In the genomic region with DNA sequence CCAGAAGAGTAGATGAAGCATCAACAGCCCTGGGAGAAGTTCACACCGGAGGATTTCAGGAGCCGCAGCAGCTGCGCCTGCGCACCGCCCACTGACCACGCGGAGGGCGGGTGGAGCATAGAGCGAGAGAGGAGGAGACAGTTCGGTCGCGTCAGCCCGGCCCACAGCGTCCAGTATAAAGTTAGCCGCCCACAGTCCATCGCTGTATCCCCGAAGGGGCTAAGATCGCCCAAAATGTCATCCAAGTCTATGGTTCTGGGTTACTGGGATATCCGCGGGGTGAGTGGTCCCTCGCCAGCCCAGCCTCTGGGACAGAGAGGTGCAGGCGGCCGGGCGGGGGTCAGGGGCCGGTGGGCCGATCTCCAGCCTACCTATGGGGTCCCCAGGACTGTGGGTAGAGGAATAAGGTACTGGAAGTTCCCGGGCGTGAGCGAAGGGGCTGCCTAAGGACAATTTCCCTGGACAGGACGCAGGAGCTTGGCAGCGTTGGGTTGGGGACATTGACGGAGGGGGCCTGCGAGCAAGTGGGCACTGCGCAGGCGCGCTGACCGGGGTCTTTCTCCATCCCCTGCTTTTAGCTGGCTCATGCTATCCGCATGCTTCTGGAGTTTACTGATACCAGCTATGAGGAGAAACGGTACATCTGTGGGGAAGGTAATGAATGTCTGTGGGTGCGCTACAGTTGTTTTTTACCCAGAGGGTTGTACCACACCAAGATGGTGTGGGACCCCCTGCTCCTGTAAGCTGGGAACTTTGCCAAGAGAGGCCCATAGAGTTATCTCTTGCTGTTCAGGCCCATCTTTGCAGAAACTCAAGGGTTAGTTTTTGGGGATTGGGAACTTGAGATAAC, we compare ENCODE assay signal across 7 mouse cellular contexts. TPM values are rescaled to one million over a fixed set of nuclear protein-coding genes. Genes with fewer than 3 reads are reported as not detected.
A peak's percentile ranks its signal among the peaks of the same experiment; 100 is the strongest.
DNase-seq lines count a peak whose midpoint lies in the region; ATAC-seq and TF ChIP-seq lines count a peak whose summit lies in the region.

A gene (plus strand): TSS at position 102 of the 850 bp plus-strand sequence.

- no peaks in the 10 kb centered on the region for H3K79me2 ChIP-seq in heart, adult 2 months (replicated peaks; ENCODE audit: control insufficient read depth, insufficient read depth, low read length)

- H3K36me3 ChIP-seq in embryonic facial prominence, embryonic 15.5 days, result peaks cover 27% of the 10 kb centered on the region
- no peaks in the 10 kb centered on the region for H3K36me3 ChIP-seq in heart, adult 2 months (ENCODE audit: control insufficient read depth, insufficient read depth, low read length)
- no peaks in the 10 kb centered on the region for H3K36me3 ChIP-seq in kidney, adult 2 months (ENCODE audit: control insufficient read depth, insufficient read depth, low read length)
- peaks cover 28% of the 10 kb centered on the region for H3K36me3 ChIP-seq in limb, embryonic 10.5 days
- H3K36me3 ChIP-seq in midbrain, embryonic 11.5 days (ENCODE audit: control insufficient read depth, insufficient read depth, low read length), result peaks cover 4% of the 10 kb centered on the region; the same call in 1 of the 2 replicates

- peak; percentile 69; the same call in 1 of the 2 replicates for TF ChIP-seq POLR2A in brain, embryonic 14.5 days (IDR thresholded peaks at IDR 0.05; ENCODE audit: borderline replicate concordance, extremely low read depth, insufficient read depth, insufficient read length, poor library complexity, severe bottlenecking)
- peak; percentile 83 for TF ChIP-seq POLR2A in heart, adult 2 months (IDR thresholded peaks at IDR 0.05; ENCODE audit: insufficient read depth, low read depth, low read length)
- peak; percentile 65 for TF ChIP-seq POLR2A in kidney, adult 2 months (IDR thresholded peaks at IDR 0.05; ENCODE audit: low read depth, low read length)

- 3% methylated on average over 40 of the region's 40 CpGs for WGBS in embryonic facial prominence, embryonic 15.5 days
- WGBS in heart, adult 2 months, result 7% methylated on average over 40 of the region's 40 CpGs
- WGBS in kidney, adult 2 months, result 8% methylated on average over 40 of the region's 40 CpGs
- 7% methylated on average over 40 of the region's 40 CpGs for WGBS in limb, embryonic 10.5 days
- 7% methylated on average over 40 of the region's 40 CpGs for WGBS in midbrain, embryonic 11.5 days

- no peak for TF ChIP-seq CTCF in brain, embryonic 14.5 days (IDR thresholded peaks at IDR 0.05; ENCODE audit: borderline replicate concordance, extremely low read depth, insufficient read depth, insufficient read length)
- no peak for TF ChIP-seq CTCF in heart, adult 2 months (IDR thresholded peaks at IDR 0.05)
- TF ChIP-seq CTCF in kidney, adult 2 months (conservative IDR thresholded peaks at IDR 0.05; ENCODE audit: insufficient read depth, insufficient read length, low read depth, low read length), result no peak

- peak within 1 kb of the TSS; percentile 87 for H3K9ac ChIP-seq in embryonic facial prominence, embryonic 15.5 days
- peak within 1 kb of the TSS; percentile 59 for H3K9ac ChIP-seq in heart, adult 2 months (ENCODE audit: low read depth, low read length)
- peak within 1 kb of the TSS; percentile 93 for H3K9ac ChIP-seq in midbrain, embryonic 11.5 days (ENCODE audit: low read length)

- H3K4me1 ChIP-seq in embryonic facial prominence, embryonic 15.5 days, result peaks cover 9% of the 10 kb centered on the region
- H3K4me1 ChIP-seq in heart, adult 2 months (ENCODE audit: control insufficient read depth, insufficient read depth, low read length), result no peaks in the 10 kb centered on the region
- peaks cover 19% of the 10 kb centered on the region; the same call in 1 of the 2 replicates for H3K4me1 ChIP-seq in kidney, adult 2 months (ENCODE audit: control insufficient read depth, insufficient read depth, low read length)
- H3K4me1 ChIP-seq in limb, embryonic 10.5 days, result peaks cover 15% of the 10 kb centered on the region
- H3K4me1 ChIP-seq in midbrain, embryonic 11.5 days (ENCODE audit: control insufficient read depth, insufficient read depth, low read length), result peaks cover 9% of the 10 kb centered on the region

- TF ChIP-seq EP300 in heart, adult 2 months (IDR thresholded peaks at IDR 0.05; ENCODE audit: insufficient read depth, low read depth, low read length), result no peak

- peak; percentile 93 for ATAC-seq in embryonic facial prominence, embryonic 15.5 days (ENCODE audit: insufficient number of reproducible peaks, low FRiP score, low TSS enrichment, low read depth)
- ATAC-seq in midbrain, embryonic 11.5 days (ENCODE audit: low FRiP score), result peak; percentile 95

- no peaks in the 10 kb centered on the region for H3K9me3 ChIP-seq in embryonic facial prominence, embryonic 15.5 days (replicated peaks)
- H3K9me3 ChIP-seq in limb, embryonic 10.5 days (replicated peaks), result no peaks in the 10 kb centered on the region
- no peaks in the 10 kb centered on the region for H3K9me3 ChIP-seq in midbrain, embryonic 11.5 days (ENCODE audit: control insufficient read depth, low read length)

- H3K27me3 ChIP-seq in embryonic facial prominence, embryonic 15.5 days, result no peaks in the 10 kb centered on the region
- H3K27me3 ChIP-seq in heart, adult 2 months (ENCODE audit: control insufficient read depth, insufficient read depth, low read length), result no peaks in the 10 kb centered on the region
- H3K27me3 ChIP-seq in kidney, adult 2 months (replicated peaks; ENCODE audit: control insufficient read depth, insufficient read depth, low read length), result no peaks in the 10 kb centered on the region
- H3K27me3 ChIP-seq in limb, embryonic 10.5 days (ENCODE audit: low read depth, poor library complexity, severe bottlenecking), result no peaks in the 10 kb centered on the region
- H3K27me3 ChIP-seq in midbrain, embryonic 11.5 days (ENCODE audit: control insufficient read depth, insufficient read depth, low read length), result no peaks in the 10 kb centered on the region

- peak within 1 kb of the TSS; percentile 77 for H3K4me3 ChIP-seq in embryonic facial prominence, embryonic 15.5 days (replicated peaks)
- peak within 1 kb of the TSS; percentile 69 for H3K4me3 ChIP-seq in heart, adult 2 months
- peak within 1 kb of the TSS; percentile 68 for H3K4me3 ChIP-seq in kidney, adult 2 months (ENCODE audit: insufficient read depth, low read depth, low read length)
- H3K4me3 ChIP-seq in limb, embryonic 10.5 days, result peak within 1 kb of the TSS; percentile 84
- H3K4me3 ChIP-seq in midbrain, embryonic 11.5 days (ENCODE audit: low read depth, low read length), result peak within 1 kb of the TSS; percentile 75

- DNase-seq in brain, embryonic 14.5 days (ENCODE audit: low read depth), result peak; percentile 93
- DNase-seq in heart, adult 2 months, result peak; percentile 86
- peak; percentile 90 for DNase-seq in kidney, adult 2 months
- DNase-seq in limb, embryonic 10.5 days (ENCODE audit: low spot score), result peak; percentile 86
- peak; percentile 98 for DNase-seq in midbrain, embryonic 11.5 days (ENCODE audit: low spot score, missing footprints)
- DNase-seq in skeletal muscle tissue, adult 2 months (ENCODE audit: low read depth, low spot score), result peak; percentile 84

- intact Hi-C loops in heart, adult 2 months (cut with DNase I), result no loop called here

- H3K4me2 ChIP-seq in embryonic facial prominence, embryonic 15.5 days (replicated peaks), result peak within 1 kb of the TSS; percentile 79
- peak within 1 kb of the TSS; percentile 84 for H3K4me2 ChIP-seq in midbrain, embryonic 11.5 days

- peak within 1 kb of the TSS; percentile 77 for H3K27ac ChIP-seq in embryonic facial prominence, embryonic 15.5 days (replicated peaks)
- H3K27ac ChIP-seq in heart, adult 2 months, result peak within 1 kb of the TSS; percentile 85
- H3K27ac ChIP-seq in kidney, adult 2 months (ENCODE audit: insufficient read depth, low read depth, low read length), result peak within 1 kb of the TSS; percentile 26; the same call in 1 of the 2 replicates
- H3K27ac ChIP-seq in limb, embryonic 10.5 days, result peak within 1 kb of the TSS; percentile 94
- no peak within 1 kb of the TSS; the same call in 1 of the 2 replicates for H3K27ac ChIP-seq in midbrain, embryonic 11.5 days (ENCODE audit: low read depth, low read length)

RNA-seq across cellular contexts. Expression of the gene that starts here (rescaled TPM):
- polyA plus RNA-seq in brain, embryonic 14.5 days (2012; rRNA removed), result 145 and 147 TPM in 2 replicates
- 213 and 231 TPM in 2 replicates for polyA plus RNA-seq in embryonic facial prominence, embryonic 15.5 days (2015; fragmentation: Nextera tagmentation; extraction: Ambion mirVana)
- 10 to 100 TPM; 45.7 to 53.4 TPM for total RNA-seq in heart, adult 2 months (2021)
- polyA plus RNA-seq in heart, adult 2 months (2012; rRNA removed), result 59.5 and 104 TPM in 2 replicates
- 172 and 198 TPM in 2 replicates for polyA plus RNA-seq in kidney, adult 2 months (2012; rRNA removed)
- 198 and 203 TPM in 2 replicates for polyA plus RNA-seq in limb, embryonic 10.5 days (2016; fragmentation: Nextera tagmentation; extraction: Ambion mirVana)
- polyA plus RNA-seq in midbrain, embryonic 11.5 days (2014; fragmentation: Nextera tagmentation; extraction: Ambion mirVana), result 270 and 277 TPM in 2 replicates
